Mouse (Mus musculus) MEL-GATA-1-ER (cell line): ENCODE data around the gene Gpr21.
A peak's percentile ranks its signal among the peaks of the same experiment; 100 is the strongest.
"Not testable (repeated sequence)": the region's sequence is repeated elsewhere in the genome, so short reads cannot be mapped to it uniquely, and the experiment has no call there.

ENCODE experiments used
- DNase-seq: peaks from one replicate; pipeline ENCODE4 v3.0.0-alpha.2; 2012; ENCODE audit warnings: low read depth; ENCODE audit errors: extremely low read depth

Gene Gpr21

GRCm38 (mm10) chr2:37516030-37516710 lies at the start of gene Gpr21:
Gpr21 (plus strand) TSS chr2:37516332.
- DNase-seq = no peak

GRCm38 (mm10) chr2:37479559-37479958 lies 36.6 kb upstream of the Gpr21 start:
- DNase-seq = peak; percentile 25

- no peak for DNase-seq
These were observed 36.1 kb upstream of the Gpr21 start for GRCm38 (mm10) chr2:37480039-37480438.

GRCm38 (mm10) chr2:37484165-37484564 lies 32.0 kb upstream of the Gpr21 start:
- DNase-seq = peak; percentile 60

GRCm38 (mm10) chr2:37485370-37485769 lies 30.8 kb upstream of the Gpr21 start:
- peak; percentile 51 for DNase-seq

- no peak for DNase-seq
These were observed 29.7 kb upstream of the Gpr21 start for GRCm38 (mm10) chr2:37486408-37486807.

GRCm38 (mm10) chr2:37488956-37489355 lies 27.2 kb upstream of the Gpr21 start:
- no peak for DNase-seq

- DNase-seq = no peak
These were observed 18.8 kb upstream of the Gpr21 start for GRCm38 (mm10) chr2:37497321-37497720.

GRCm38 (mm10) chr2:37505856-37506255 lies 10.3 kb upstream of the Gpr21 start:
- not testable (repeated sequence) for DNase-seq

GRCm38 (mm10) chr2:37511134-37511901 lies 4.8 kb upstream of the Gpr21 start:
- DNase-seq = no peak

- no peak for DNase-seq
These were observed 860 bp downstream of the Gpr21 start for GRCm38 (mm10) chr2:37516922-37517462.

GRCm38 (mm10) chr2:37518561-37519285 lies 2.6 kb downstream of the Gpr21 start:
- DNase-seq = no peak

GRCm38 (mm10) chr2:37519286-37519640 lies 3.1 kb downstream of the Gpr21 start:
- no peak for DNase-seq

- DNase-seq = no peak
These were observed 11.5 kb downstream of the Gpr21 start for GRCm38 (mm10) chr2:37527587-37527986.

GRCm38 (mm10) chr2:37529397-37529796 lies 13.3 kb downstream of the Gpr21 start:
- DNase-seq = peak; percentile 71

GRCm38 (mm10) chr2:37530766-37531165 lies 14.6 kb downstream of the Gpr21 start:
- DNase-seq = no peak

- no peak for DNase-seq
These were observed 15.5 kb downstream of the Gpr21 start for GRCm38 (mm10) chr2:37531639-37532038.

- peak; percentile 43 for DNase-seq
These were observed 33.3 kb downstream of the Gpr21 start for GRCm38 (mm10) chr2:37549346-37550012.

- DNase-seq = no peak
These were observed 40.2 kb downstream of the Gpr21 start for GRCm38 (mm10) chr2:37556366-37556765.

GRCm38 (mm10) chr2:37565579-37565978 lies 49.4 kb downstream of the Gpr21 start:
- DNase-seq = peak; percentile 34

- no peak for DNase-seq
These were observed 49.9 kb downstream of the Gpr21 start for GRCm38 (mm10) chr2:37566035-37566434.
